Mouse (Mus musculus) CH12F3 (cell line): ENCODE results near the gene Pacs1.
"Not testable (repeated sequence)": the region's sequence is repeated elsewhere in the genome, so short reads cannot be mapped to it uniquely, and the experiment has no call there.

Experiments
- in situ Hi-C: fragments of 300-500 bp; cut with MboI; formaldehyde crosslinking; loops from 2 replicates; pipeline ENCODE4 v1.14.3; 2020; ENCODE audit warnings: low sequenced_read_pairs

Pacs1 gene

GRCm38 (mm10) chr19:5268875-5269274 lies 4.0 kb downstream of the Pacs1 start:
- in situ Hi-C loops, result no loop called here

- in situ Hi-C loops, result no loop called here
Observed at GRCm38 (mm10) chr19:5268017-5268416, 4.9 kb downstream of the Pacs1 start.

GRCm38 (mm10) chr19:5267015-5267414 lies 5.9 kb downstream of the Pacs1 start:
- in situ Hi-C loops, result no loop called here

GRCm38 (mm10) chr19:5257140-5257539 lies 15.8 kb downstream of the Pacs1 start:
- in situ Hi-C loops, result no loop called here

GRCm38 (mm10) chr19:5236981-5237380 lies 35.9 kb downstream of the Pacs1 start:
- in situ Hi-C loops, result not testable (repeated sequence)

GRCm38 (mm10) chr19:5232696-5233095 lies 40.2 kb downstream of the Pacs1 start:
- in situ Hi-C loops, result no loop called here

GRCm38 (mm10) chr19:5230110-5230509 lies 42.8 kb downstream of the Pacs1 start:
- in situ Hi-C loops, result no loop called here

GRCm38 (mm10) chr19:5224624-5225023 lies 48.3 kb downstream of the Pacs1 start:
- in situ Hi-C loops, result no loop called here

- in situ Hi-C loops, result no loop called here
Observed at GRCm38 (mm10) chr19:5224077-5224476, 48.8 kb downstream of the Pacs1 start.

GRCm38 (mm10) chr19:5221926-5222325 lies 51.0 kb downstream of the Pacs1 start:
- in situ Hi-C loops, result no loop called here

- in situ Hi-C loops, result not testable (repeated sequence)
Observed at GRCm38 (mm10) chr19:5221219-5221723, 51.6 kb downstream of the Pacs1 start.

- in situ Hi-C loops, result no loop called here
Observed at GRCm38 (mm10) chr19:5220389-5220788, 52.5 kb downstream of the Pacs1 start.

- in situ Hi-C loops, result no loop called here
Observed at GRCm38 (mm10) chr19:5201691-5202090, 71.2 kb downstream of the Pacs1 start.

- in situ Hi-C loops, result not testable (repeated sequence)
Observed at GRCm38 (mm10) chr19:5200617-5201016, 72.3 kb downstream of the Pacs1 start.

- in situ Hi-C loops, result no loop called here
Observed at GRCm38 (mm10) chr19:5198553-5198952, 74.4 kb downstream of the Pacs1 start.

GRCm38 (mm10) chr19:5195417-5196035 lies 77.4 kb downstream of the Pacs1 start:
- in situ Hi-C loops, result no loop called here

- in situ Hi-C loops, result no loop called here
Observed at GRCm38 (mm10) chr19:5192397-5192796, 80.5 kb downstream of the Pacs1 start.

GRCm38 (mm10) chr19:5187439-5187838 lies 85.5 kb downstream of the Pacs1 start:
- in situ Hi-C loops, result no loop called here

GRCm38 (mm10) chr19:5181926-5182325 lies 91.0 kb downstream of the Pacs1 start:
- in situ Hi-C loops, result no loop called here

- in situ Hi-C loops, result no loop called here
Observed at GRCm38 (mm10) chr19:5178631-5179030, 94.3 kb downstream of the Pacs1 start.

GRCm38 (mm10) chr19:5170430-5170829 lies 102.5 kb downstream of the Pacs1 start:
- in situ Hi-C loops, result no loop called here

- in situ Hi-C loops, result no loop called here
Observed at GRCm38 (mm10) chr19:5167477-5167876, 105.4 kb downstream of the Pacs1 start.

- in situ Hi-C loops, result no loop called here
Observed at GRCm38 (mm10) chr19:5164380-5164779, 108.5 kb downstream of the Pacs1 start.
